Comparison of ENCODE assay signal across 27 mouse cellular contexts in genomic region chr15:84291097-84291496, GRCm38 (mm10).
"Had no signal": no experiment of that assay in that cellular context is flagged by ENCODE, and none has a peak within 500 bp of the region (broad histone marks: within the 10 kb centered on the region; RNA-seq: fewer than 3 reads in every experiment).

No protein-coding gene starts in this region.

- H3K36me3 ChIP-seq: limb, embryonic 13.5 days; limb, embryonic 15.5 days; liver, embryonic 15.5 days; lung, embryonic 15.5 days; midbrain, embryonic 12.5 days; midbrain, embryonic 13.5 days; midbrain, embryonic 15.5 days; neural tube, embryonic 12.5 days had no signal

- H3K4me3 ChIP-seq: limb, embryonic 10.5 days; limb, embryonic 12.5 days; limb, embryonic 13.5 days; limb, embryonic 15.5 days; liver, embryonic 12.5 days; liver, embryonic 13.5 days; liver, embryonic 15.5 days; lung, embryonic 15.5 days; megakaryocyte, embryonic 14.5 days; midbrain, embryonic 10.5 days; midbrain, embryonic 12.5 days; midbrain, embryonic 13.5 days; midbrain, embryonic 15.5 days; neural tube, embryonic 12.5 days had no signal

- DNase-seq: left cerebral cortex, postnatal 4 days; liver; liver, embryonic 13.5 days; liver, postnatal 0 days; lung, adult 18-20 months; lung, adult 2 months; lung, embryonic 14.5 days; lung, postnatal 10 days; lung, postnatal 14 days; lung, postnatal 36 days; lung, postnatal 4 days; midbrain, embryonic 14.5 days had no signal

- H3K4me2 ChIP-seq: limb, embryonic 12.5 days; limb, embryonic 13.5 days; limb, embryonic 15.5 days; liver, embryonic 11.5 days; liver, embryonic 12.5 days; liver, embryonic 13.5 days; liver, embryonic 15.5 days; lung, embryonic 14.5 days; lung, embryonic 15.5 days; midbrain, embryonic 11.5 days; midbrain, embryonic 12.5 days; midbrain, embryonic 13.5 days; midbrain, embryonic 15.5 days; neural tube, embryonic 12.5 days had no signal

- H3K27me3 ChIP-seq: limb, embryonic 12.5 days; limb, embryonic 13.5 days; limb, embryonic 15.5 days; liver, embryonic 12.5 days; liver, embryonic 13.5 days; liver, embryonic 15.5 days; lung, embryonic 15.5 days; megakaryocyte, embryonic 14.5 days; midbrain, embryonic 15.5 days; neural tube, embryonic 12.5 days had no signal
